Mouse (Mus musculus): ENCODE measurements around the gene Ocm. TPM values are rescaled to one million over a fixed set of nuclear protein-coding genes. Genes with fewer than 3 reads are reported as not detected.
A peak's percentile ranks its signal among the peaks of the same experiment; 100 is the strongest.

Ocm gene
- polyA plus RNA-seq, 2 experiments = not detected

DNA sequence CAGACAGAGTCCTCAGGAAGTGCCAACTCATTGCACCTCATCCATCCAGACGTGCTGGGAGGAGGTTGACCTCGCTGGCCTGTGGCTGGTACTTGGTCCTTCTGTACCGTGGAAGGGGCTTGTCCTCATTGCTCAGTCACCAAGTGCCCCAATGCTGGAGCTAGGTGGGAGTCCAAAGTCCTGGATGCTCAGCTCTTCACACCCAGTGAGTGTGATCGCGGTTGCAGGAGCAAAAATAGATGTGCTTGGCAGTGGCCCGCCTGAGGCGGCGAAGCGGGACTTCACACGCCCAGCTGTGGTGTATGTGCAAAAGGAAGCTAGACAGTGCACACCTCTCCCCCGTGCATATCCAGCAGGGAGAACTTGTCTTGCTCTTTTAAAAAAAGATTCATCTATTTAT, 16.7 kb upstream of the Ocm start:
- Histone ChIP-seq H3K9ac (replicated peaks) (no peak overlapping the region), H3K36me3 (replicated peaks; ENCODE audit: control insufficient read depth, insufficient read depth, low read depth) (no peaks in the 10 kb centered on the region), H3K27ac (no peak overlapping the region), H3K27me3 (ENCODE audit: control insufficient read depth, insufficient read depth, low read length) (no peaks in the 10 kb centered on the region), H3K9me3 (ENCODE audit: control insufficient read depth, low read length) (no peaks in the 10 kb centered on the region), H3K4me3 (ENCODE audit: insufficient read depth in 1 of 2, low read depth in 2 of 2, low read length in 2 of 2) (no peak overlapping the region), H3K4me1 (replicated peaks; ENCODE audit: control insufficient read depth in 2 of 2, insufficient read depth in 2 of 2, low read length in 1 of 2) (0 out of 4 replicates have a peak, but pooled peaks cover 0 to 2% of the 10 kb centered on the region in 2 experiments), H3K4me2 (ENCODE audit: low read depth) (no peak overlapping the region)
- DNase-seq (ENCODE audit: low read depth in 3 of 3, low spot score in 3 of 3) = no peak
- ATAC-seq (ENCODE audit: insufficient read depth) = no peak
- no peak for TF ChIP-seq CTCF (IDR thresholded peaks at IDR 0.05; ENCODE audit: low read depth)
- TF ChIP-seq EP300 (IDR thresholded peaks at IDR 0.05; ENCODE audit: low read depth) = no peak
- WGBS (ENCODE audit: insufficient replicate concordance) = 73% methylated on average over 11 of the region's 11 CpGs

- Histone ChIP-seq H3K4me2 (ENCODE audit: low read depth) (no peak overlapping the region), H3K4me1 (replicated peaks; ENCODE audit: control insufficient read depth in 2 of 2, insufficient read depth in 2 of 2, low read length in 1 of 2) (0 out of 4 replicates have a peak, but pooled peaks cover 0 to 2% of the 10 kb centered on the region in 2 experiments), H3K4me3 (ENCODE audit: insufficient read depth in 1 of 2, low read depth in 2 of 2, low read length in 2 of 2) (no peak overlapping the region), H3K9me3 (ENCODE audit: control insufficient read depth, low read length) (no peaks in the 10 kb centered on the region), H3K27me3 (ENCODE audit: control insufficient read depth, insufficient read depth, low read length) (no peaks in the 10 kb centered on the region), H3K9ac (replicated peaks) (no peak overlapping the region), H3K36me3 (replicated peaks; ENCODE audit: control insufficient read depth, insufficient read depth, low read depth) (no peaks in the 10 kb centered on the region), H3K27ac (no peak overlapping the region)
- ATAC-seq (ENCODE audit: insufficient read depth) (no peak), DNase-seq (ENCODE audit: low read depth in 3 of 3, low spot score in 3 of 3) (peak; percentile 35 to 45 (median 37))
- TF ChIP-seq CTCF (IDR thresholded peaks at IDR 0.05; ENCODE audit: low read depth) = peak; percentile 96
- TF ChIP-seq EP300 (IDR thresholded peaks at IDR 0.05; ENCODE audit: low read depth) = no peak
- WGBS (ENCODE audit: insufficient replicate concordance) = 37% methylated on average over 11 of the region's 11 CpGs
Measured at GRCm38 (mm10) chr5:144040720-144041364, 14.4 kb upstream of the Ocm start.

GRCm38 (mm10) chr5:144039886-144040285, 13.4 kb upstream of the Ocm start:
- TF ChIP-seq CTCF (IDR thresholded peaks at IDR 0.05; ENCODE audit: low read depth) (no peak), EP300 (IDR thresholded peaks at IDR 0.05; ENCODE audit: low read depth) (no peak)
- Histone ChIP-seq H3K4me2 (ENCODE audit: low read depth) (no peak overlapping the region), H3K9ac (replicated peaks) (no peak overlapping the region), H3K27ac (no peak overlapping the region), H3K4me3 (ENCODE audit: insufficient read depth in 1 of 2, low read depth in 2 of 2, low read length in 2 of 2) (no peak overlapping the region), H3K27me3 (ENCODE audit: control insufficient read depth, insufficient read depth, low read length) (no peaks in the 10 kb centered on the region), H3K4me1 (replicated peaks; ENCODE audit: control insufficient read depth in 2 of 2, insufficient read depth in 2 of 2, low read length in 1 of 2) (0 out of 4 replicates have a peak, but pooled peaks cover 0 to 2% of the 10 kb centered on the region in 2 experiments), H3K9me3 (ENCODE audit: control insufficient read depth, low read length) (no peaks in the 10 kb centered on the region), H3K36me3 (replicated peaks; ENCODE audit: control insufficient read depth, insufficient read depth, low read depth) (no peaks in the 10 kb centered on the region)
- DNase-seq (ENCODE audit: low read depth in 3 of 3, low spot score in 3 of 3) (no peak), ATAC-seq (ENCODE audit: insufficient read depth) (no peak)
- WGBS (ENCODE audit: insufficient replicate concordance) = 73% methylated on average over 5 of the region's 5 CpGs

GRCm38 (mm10) chr5:144039156-144039675, 12.7 kb upstream of the Ocm start:
- H3K36me3 ChIP-seq (replicated peaks; ENCODE audit: control insufficient read depth, insufficient read depth, low read depth) = no peaks in the 10 kb centered on the region
- no peak overlapping the region for H3K4me3 ChIP-seq (ENCODE audit: insufficient read depth in 1 of 2, low read depth in 2 of 2, low read length in 2 of 2)
- H3K9ac ChIP-seq (replicated peaks) = no peak overlapping the region
- DNase-seq (ENCODE audit: low read depth in 3 of 3, low spot score in 3 of 3) (peak in 1 of 3 experiments; percentile 7), ATAC-seq (ENCODE audit: insufficient read depth) (peak; percentile 76)
- TF ChIP-seq CTCF (IDR thresholded peaks at IDR 0.05; ENCODE audit: low read depth) = no peak
- no peak for TF ChIP-seq EP300 (IDR thresholded peaks at IDR 0.05; ENCODE audit: low read depth)
- H3K4me2 ChIP-seq (ENCODE audit: low read depth) = no peak overlapping the region
- 0 out of 4 replicates have a peak, but pooled peaks cover 0 to 2% of the 10 kb centered on the region in 2 experiments for H3K4me1 ChIP-seq (replicated peaks; ENCODE audit: control insufficient read depth in 2 of 2, insufficient read depth in 2 of 2, low read length in 1 of 2)
- H3K27ac ChIP-seq = no peak overlapping the region
- no peaks in the 10 kb centered on the region for H3K9me3 ChIP-seq (ENCODE audit: control insufficient read depth, low read length)
- 28% methylated on average over 9 of the region's 9 CpGs for WGBS (ENCODE audit: insufficient replicate concordance)
- H3K27me3 ChIP-seq (ENCODE audit: control insufficient read depth, insufficient read depth, low read length) = no peaks in the 10 kb centered on the region

- TF ChIP-seq CTCF (IDR thresholded peaks at IDR 0.05; ENCODE audit: low read depth) (no peak), EP300 (IDR thresholded peaks at IDR 0.05; ENCODE audit: low read depth) (no peak)
- H3K36me3 ChIP-seq (replicated peaks; ENCODE audit: control insufficient read depth, insufficient read depth, low read depth) = no peaks in the 10 kb centered on the region
- H3K4me2 ChIP-seq (ENCODE audit: low read depth) = no peak overlapping the region
- 53% methylated on average over 17 of the region's 17 CpGs for WGBS (ENCODE audit: insufficient replicate concordance)
- no peak overlapping the region for H3K27ac ChIP-seq
- H3K27me3 ChIP-seq (ENCODE audit: control insufficient read depth, insufficient read depth, low read length) = no peaks in the 10 kb centered on the region
- no peak overlapping the region for H3K4me3 ChIP-seq (ENCODE audit: insufficient read depth in 1 of 2, low read depth in 2 of 2, low read length in 2 of 2)
- H3K4me1 ChIP-seq (replicated peaks; ENCODE audit: control insufficient read depth in 2 of 2, insufficient read depth in 2 of 2, low read length in 1 of 2) = 0 out of 4 replicates have a peak, but pooled peaks cover 0 to 2% of the 10 kb centered on the region in 2 experiments
- ATAC-seq (ENCODE audit: insufficient read depth) (no peak), DNase-seq (ENCODE audit: low read depth in 3 of 3, low spot score in 3 of 3) (no peak)
- H3K9ac ChIP-seq (replicated peaks) = no peak overlapping the region
- H3K9me3 ChIP-seq (ENCODE audit: control insufficient read depth, low read length) = no peaks in the 10 kb centered on the region
Measured at GRCm38 (mm10) chr5:144036952-144037351, 10.5 kb upstream of the Ocm start.

Measured in liver, embryonic 14.5 days (tissue).